Mouse (Mus musculus) activated CD4-positive, CD25-positive, alpha-beta regulatory T cell, adult 4 months (primary cell): ENCODE results near the gene Ntn1. TPM values are rescaled to one million over a fixed set of nuclear protein-coding genes. Genes with fewer than 3 reads are reported as not detected.

Source experiments
- ATAC-seq: one replicate; pipeline ENCODE4 v1.8.0; 2017
- polyA plus RNA-seq, 2 experiments: library from polyadenylated mRNA; unstranded; fragments of 100-300 nt; shearing (Covaris generic); gene quantifications; one replicate each; pipeline ENCODE4 v1.2.1; 2017

Ntn1 gene
- polyA plus RNA-seq, 2 experiments from 2014 or later, result 0.17 to 0.41 TPM

GRCm38 (mm10) chr11:68381833-68382232 is 18.8 kb downstream of the Ntn1 start:
- no peak for ATAC-seq

GRCm38 (mm10) chr11:68381318-68381717 is 19.3 kb downstream of the Ntn1 start:
- no peak for ATAC-seq

- no peak for ATAC-seq
Measured at GRCm38 (mm10) chr11:68378946-68379764, 21.5 kb downstream of the Ntn1 start.

DNA sequence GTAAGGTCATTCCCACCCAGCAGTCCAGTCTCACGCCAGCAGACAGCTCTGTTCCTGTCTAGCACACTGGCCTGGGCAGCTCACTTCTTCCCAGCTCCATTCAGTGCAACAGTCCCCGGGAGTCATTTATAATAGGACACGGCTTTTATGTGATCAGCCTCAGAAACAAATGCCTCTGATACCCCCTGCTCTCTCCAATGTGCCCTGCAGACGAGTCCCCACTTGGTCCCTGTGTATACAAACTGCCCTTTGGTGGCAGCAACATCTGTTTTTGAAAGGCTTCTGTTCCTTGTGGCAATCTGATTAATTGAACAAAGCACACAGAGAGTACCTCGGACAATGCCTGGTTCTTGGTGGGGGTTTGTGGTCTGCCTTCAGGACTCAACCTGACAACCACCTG is 22.2 kb downstream of the Ntn1 start:
- no peak for ATAC-seq

- no peak for ATAC-seq
Measured at GRCm38 (mm10) chr11:68373105-68373504, 27.5 kb downstream of the Ntn1 start.

DNA sequence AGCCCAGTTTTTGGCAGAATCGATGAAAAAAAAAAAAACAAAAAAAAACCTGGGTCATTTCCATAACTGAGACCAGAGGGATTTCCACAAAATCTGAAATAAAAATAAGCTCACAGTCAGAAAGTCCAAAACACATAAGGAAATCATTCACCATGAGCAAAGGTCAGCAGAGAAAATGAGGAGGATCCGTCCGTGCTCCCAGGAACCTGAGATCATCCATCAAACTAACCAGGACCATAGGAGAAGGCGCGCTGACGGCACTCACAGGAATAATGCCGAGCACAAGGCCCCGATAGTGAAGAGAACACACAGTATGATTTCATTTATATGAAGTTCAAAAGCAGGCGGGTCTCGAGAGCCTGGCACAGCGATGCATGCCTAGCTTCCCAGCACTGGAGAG is 29.0 kb downstream of the Ntn1 start:
- no peak for ATAC-seq

- ATAC-seq, result no peak
Measured at GRCm38 (mm10) chr11:68356901-68357300, 43.7 kb downstream of the Ntn1 start.

DNA sequence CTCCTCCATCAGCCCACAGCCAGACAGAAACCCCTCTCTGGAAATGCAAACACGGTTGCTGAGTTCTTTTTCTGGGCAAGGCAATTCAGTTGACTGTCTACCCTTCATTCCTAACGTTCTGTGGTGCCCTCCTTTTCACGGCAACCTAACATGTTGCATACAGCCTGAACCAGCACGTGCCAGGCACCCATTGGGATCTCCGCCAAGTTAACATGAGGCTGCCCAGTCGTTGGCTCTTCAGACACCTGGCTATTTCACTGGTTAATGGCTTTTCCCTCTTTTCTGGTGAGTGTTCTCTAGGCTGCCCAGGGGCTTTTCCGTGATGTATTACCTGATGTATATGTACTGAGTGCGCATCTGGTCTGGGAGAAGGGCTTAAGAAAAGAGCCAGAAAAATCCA is 45.1 kb downstream of the Ntn1 start:
- ATAC-seq, result no peak

GRCm38 (mm10) chr11:68354848-68355247 is 45.8 kb downstream of the Ntn1 start:
- ATAC-seq, result no peak

DNA sequence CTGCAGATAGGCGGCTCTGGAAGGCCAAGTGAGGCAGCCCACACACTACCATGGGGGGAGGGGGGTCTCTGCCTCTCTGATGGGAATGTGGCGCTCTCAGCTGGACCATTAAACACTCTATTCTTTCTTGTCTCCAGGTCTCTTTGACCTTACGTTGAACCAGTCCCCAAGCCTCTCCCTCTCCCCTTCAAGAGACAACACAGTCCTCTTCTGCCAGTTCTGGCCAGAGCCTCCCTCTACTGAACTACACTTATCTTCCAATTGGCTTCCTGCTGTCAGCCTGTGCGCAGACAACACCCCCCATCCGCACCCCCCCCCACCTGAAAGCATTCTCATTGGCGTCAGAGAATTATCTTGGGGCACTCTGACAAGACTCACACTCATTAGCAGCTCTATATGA is 48.4 kb downstream of the Ntn1 start:
- ATAC-seq, result no peak

- ATAC-seq, result no peak
Measured at GRCm38 (mm10) chr11:68348851-68349250, 51.8 kb downstream of the Ntn1 start.

DNA sequence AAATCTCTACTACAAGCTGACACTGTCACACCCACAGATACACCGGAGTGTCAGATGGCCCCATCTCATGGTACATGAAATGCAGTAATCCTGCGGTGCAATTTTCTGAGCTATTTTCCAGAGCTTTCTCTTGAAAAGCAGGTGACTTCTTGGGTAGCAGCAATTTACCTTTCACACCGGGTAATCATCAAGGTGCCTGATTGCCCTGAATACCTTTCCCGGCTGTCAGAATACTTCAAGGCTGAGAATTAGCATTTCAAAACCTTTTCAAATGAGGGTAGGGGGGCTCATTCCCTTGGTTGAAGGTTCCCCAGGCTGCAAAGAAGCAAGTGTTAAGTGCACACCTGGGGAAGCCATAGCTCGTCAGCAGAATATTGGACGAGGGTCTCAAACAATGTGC is 52.5 kb downstream of the Ntn1 start:
- ATAC-seq, result no peak

DNA sequence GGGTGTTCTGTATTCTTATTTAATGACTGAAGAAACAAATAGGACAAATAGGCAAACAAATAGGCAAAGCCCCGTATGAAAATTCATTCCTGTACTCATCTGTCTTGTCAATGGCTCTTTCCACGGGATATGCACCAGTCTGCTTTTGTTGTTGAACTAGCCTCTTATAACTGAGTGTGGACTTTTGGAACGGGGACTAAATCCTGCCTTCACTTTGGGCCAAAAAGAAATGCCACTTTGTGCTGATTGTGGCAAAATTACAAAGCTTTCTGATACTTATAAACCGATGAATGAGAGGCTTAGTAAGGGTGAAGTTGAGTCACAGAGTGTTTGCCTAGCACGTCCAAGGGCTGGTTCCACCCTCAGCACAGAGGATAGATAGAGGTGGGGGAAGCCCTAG is 53.1 kb downstream of the Ntn1 start:
- ATAC-seq, result no peak

DNA sequence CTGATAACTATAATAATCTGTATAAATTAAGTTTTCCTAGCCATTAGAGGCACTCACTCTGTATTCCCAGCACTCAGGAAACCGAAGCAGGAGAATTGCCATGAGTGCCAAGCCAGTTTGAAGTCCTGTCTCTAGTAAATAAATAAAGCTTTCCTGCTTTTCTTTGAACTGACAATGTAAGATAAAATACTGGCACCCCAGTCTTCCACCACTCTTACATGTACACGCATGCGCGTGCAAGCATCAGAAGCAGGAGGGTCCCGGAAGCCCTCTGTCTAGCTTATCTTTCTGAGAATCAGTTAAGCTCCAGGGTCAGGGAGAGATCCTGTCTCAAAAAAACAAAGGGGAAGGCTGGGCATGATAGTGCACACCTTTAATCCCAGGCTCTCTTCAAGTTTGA is 54.5 kb downstream of the Ntn1 start:
- no peak for ATAC-seq

DNA sequence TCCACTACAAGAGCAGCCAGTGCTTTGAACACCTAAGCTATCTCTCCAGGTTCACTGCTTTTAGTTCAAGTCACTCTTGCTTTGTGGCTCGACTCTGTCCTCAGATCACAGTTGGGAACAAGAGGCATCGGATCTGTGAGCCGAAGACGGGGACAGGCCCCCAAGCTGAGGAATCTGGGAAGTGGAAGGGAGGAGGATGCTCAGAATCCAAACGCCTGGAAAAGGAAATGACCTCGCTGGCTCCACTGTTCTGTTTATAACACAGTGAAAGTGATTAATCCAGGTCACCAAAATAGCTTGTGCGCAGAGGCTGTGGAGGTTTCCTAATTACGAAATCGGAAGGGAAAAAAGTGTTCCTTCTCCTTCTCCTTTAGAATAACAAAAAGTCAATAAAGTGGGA is 56.4 kb downstream of the Ntn1 start:
- no peak for ATAC-seq

GRCm38 (mm10) chr11:68342761-68343160 is 57.9 kb downstream of the Ntn1 start:
- ATAC-seq, result no peak

DNA sequence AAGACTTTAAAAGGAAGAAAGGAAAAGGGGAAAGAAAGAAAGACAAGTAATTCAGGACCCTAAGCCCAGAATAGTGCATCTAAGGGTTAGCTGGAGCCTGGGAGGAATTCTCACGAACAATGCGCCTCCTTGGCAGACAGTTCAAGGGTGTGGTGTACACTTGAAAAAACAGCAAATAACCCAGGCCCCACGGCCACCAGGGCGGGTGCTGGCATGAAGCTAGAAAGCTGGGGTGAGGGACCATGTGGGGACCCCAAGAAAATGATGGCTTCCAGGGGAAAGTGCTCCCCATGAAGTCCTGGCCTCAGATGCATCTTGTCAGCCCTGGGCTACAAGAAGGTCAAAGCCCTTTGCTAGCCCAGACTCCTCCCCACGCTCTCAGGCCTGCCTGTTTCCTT is 58.6 kb downstream of the Ntn1 start:
- ATAC-seq, result no peak

DNA sequence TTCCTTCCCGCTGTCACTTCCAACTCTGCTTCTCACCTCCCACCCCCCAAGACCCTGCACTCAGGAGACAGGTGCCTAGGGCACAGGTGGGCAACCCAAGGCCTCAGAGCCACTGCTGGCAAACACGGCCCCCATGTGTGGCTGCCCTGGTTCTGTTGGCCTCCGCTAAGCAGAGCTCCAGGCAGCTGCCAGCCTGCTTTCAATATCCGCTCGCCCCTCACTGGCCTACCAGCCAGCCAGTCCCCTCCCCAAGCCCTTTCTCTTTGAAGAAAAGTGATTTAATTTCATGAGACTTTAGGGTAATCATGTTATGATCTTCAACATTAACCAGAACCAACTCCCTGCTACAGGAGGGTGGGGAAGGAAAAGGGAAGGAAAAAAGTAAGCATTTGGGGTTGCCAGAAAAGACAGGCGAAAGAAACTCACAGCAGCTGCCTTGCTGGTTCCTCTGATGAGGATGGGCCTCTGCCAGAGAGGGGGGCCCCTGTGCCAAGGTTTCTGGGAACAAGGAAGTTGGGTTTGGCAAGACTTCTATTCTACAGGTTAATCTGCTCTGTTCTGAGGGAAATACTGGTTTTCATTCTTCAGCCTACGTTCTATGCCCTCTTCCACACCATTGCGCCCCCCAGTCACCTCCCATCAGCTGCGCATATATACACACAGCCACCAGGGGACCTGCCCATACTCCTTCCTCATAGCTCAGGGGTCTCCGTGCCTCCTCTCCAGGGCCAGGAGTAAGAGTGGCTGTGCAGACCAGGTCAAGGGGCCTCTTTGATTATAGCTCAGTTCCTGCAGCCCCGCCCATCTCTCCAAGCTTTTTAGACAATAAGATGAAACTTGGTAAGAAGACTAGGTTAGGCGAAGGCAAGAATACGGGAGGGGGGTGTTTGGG is 59.3 kb downstream of the Ntn1 start:
- ATAC-seq, result no peak

- no peak for ATAC-seq
Measured at GRCm38 (mm10) chr11:68340366-68340765, 60.3 kb downstream of the Ntn1 start.

DNA sequence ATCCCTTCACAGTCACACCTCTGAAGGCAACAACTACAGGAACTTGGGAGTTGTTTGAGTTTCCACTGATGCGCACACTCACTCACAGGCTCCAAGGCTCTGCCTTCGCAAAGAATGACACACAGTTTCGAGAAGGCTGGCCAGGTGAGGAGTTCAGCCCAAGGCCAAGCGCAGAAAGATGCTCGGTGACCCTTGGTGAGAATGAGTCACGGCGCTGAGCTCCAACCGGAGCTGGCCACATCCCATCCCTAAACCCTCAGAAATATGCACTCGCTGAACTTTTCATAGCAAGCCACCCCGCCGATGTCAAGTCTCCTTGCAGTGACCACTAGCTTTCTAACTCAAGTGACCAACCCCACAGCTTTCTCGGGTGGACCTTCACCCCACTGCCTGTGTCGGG is 60.8 kb downstream of the Ntn1 start:
- ATAC-seq, result no peak

DNA sequence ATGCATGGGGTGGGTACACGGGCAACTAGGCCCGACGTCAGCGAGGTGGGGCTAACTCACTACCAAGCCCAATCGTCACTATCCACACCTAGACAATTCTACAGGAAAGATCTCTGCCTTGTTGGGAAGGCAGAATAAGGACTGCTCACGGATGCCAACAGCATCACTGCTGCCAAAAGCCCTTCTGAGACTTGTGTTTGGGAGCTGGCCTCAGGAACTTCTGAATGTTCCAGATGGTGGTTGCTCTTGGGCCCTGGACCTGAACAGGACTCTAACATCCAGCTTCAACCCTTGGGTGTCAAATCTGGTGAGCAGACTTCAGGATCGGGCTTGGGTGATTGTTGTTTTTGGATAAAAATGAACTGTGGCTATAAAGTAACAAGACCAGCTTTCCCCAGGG is 61.3 kb downstream of the Ntn1 start:
- ATAC-seq, result no peak

DNA sequence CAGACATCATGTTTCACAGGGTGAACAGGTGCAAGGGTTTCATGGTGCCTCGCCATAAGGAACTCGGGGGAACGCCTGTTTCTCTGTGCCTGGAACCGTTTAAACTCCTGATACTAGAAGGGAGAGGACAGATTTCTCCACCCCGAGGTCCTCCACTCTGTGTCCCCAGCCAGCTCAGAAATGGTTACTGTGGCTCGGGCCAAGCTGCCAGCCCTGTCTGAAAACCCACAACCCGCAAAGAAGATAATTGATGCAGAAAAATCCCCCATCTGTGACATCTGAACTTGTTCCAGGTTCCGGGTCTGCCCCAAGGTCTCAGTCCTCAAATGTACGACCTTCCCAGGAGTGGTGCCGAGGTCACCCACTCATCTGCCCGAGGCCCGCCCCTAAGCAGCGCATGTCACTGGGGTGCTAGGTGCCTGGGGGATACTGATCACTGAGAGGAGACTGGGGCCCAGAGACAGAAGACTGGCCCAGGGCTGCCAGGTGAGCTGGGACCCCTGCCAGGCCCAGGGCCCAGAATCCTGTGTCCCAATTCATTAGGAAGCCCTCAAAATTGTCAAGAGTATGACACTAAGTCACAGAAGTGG is 68.9 kb downstream of the Ntn1 start:
- ATAC-seq, result no peak

DNA sequence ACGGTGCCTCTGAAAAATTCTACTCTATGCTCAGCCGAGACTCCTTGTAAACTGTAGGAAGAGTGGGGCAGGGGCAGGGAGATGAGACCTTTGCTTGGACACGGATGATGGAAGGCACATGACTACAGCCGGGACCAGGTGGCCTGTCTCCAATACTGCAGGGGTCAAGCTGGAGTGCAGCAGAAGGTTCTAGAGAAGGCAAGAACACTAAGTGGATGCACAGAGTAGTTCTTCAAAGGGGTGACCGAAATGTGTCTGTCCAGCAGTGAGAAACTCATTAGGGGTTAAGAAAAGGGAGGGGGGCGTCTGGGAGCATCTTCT is 69.5 kb downstream of the Ntn1 start:
- no peak for ATAC-seq
